In the genomic region with DNA sequence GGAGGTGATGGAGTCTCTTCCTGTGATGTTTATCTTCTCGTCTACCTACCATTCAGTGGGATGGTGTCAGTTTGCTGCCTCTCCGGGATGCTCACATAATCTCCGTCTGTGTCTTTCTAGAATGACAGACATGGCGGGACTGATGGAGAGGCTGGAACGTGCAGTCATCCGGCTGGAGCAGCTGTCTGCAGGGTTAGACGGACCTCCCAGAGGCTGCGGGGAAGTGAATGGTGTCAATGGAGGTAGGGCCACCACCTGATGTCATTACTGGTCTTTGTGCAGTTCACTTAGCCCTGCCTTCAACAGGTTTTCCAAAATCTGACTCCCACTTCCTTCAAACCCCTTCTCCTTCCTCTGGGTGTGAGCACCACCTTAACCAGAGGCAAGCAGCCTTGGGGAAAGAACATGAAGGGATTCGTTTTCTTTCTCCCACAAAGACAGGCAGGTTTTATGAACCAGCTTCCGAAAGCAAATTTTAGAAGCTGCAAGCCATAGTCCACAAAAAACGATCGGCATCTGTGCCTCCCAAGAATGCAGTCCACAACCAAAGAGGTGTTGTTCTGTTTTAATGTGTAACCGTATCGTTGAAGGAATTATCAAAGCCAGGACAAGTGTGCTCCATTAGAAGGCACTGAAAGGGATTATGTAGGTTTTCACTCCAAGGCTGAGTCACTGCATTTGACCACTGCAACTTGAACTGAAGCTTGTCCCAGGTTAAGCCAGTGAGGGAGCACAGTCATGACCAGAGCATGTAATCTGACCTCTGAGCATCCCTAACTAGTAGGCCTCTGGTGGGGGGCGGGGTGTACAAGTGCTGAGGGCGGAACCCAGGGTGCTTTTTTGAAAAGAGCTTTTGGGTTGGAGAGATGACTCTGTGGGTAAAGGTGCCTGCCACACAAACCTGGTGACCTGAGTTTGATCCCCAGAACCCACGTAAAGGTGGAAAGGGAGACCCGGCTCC, we compare ENCODE assay signal across 30 mouse cellular contexts. TPM values are rescaled to one million over a fixed set of nuclear protein-coding genes. Genes with fewer than 3 reads are reported as not detected.
DNase-seq lines count a peak whose midpoint lies in the region; ATAC-seq and TF ChIP-seq lines count a peak whose summit lies in the region.
"Had no signal": no experiment of that assay in that cellular context is flagged by ENCODE, and none has a peak within 500 bp of the region (broad histone marks: within the 10 kb centered on the region; RNA-seq: fewer than 3 reads in every experiment).

No protein-coding gene starts in this region.

- WGBS in heart, adult 2 months: 91% methylated on average over 18 of the region's 18 CpGs
- 79% methylated on average over 18 of the region's 18 CpGs for WGBS in heart, embryonic 15.5 days
- 81% methylated on average over 18 of the region's 18 CpGs for WGBS in limb, embryonic 14.5 days

- TF ChIP-seq EP300 in heart, adult 2 months (IDR thresholded peaks at IDR 0.05; ENCODE audit: insufficient read depth, low read depth, low read length): no peak

- peak overlapping the region; percentile 15 for H3K27ac ChIP-seq in heart, adult 2 months
- peak overlapping the region; percentile 93 for H3K27ac ChIP-seq in heart, embryonic 15.5 days
- no peak overlapping the region for H3K27ac ChIP-seq in limb, embryonic 14.5 days (replicated peaks; ENCODE audit: low read depth, low read length)
- H3K27ac ChIP-seq in layer of hippocampus, adult 2 months: no peak overlapping the region
- H3K27ac ChIP-seq: embryonic facial prominence, embryonic 10.5 days; embryonic facial prominence, embryonic 15.5 days; forebrain, embryonic 12.5 days; hindbrain, embryonic 12.5 days; hindbrain, postnatal 0 days; intestine, embryonic 15.5 days; liver, embryonic 15.5 days; midbrain, embryonic 10.5 days; neural tube, embryonic 12.5 days had no signal

- no peak for ATAC-seq in heart, embryonic 15.5 days (replicated peaks; ENCODE audit: insufficient number of reproducible peaks, insufficient read depth, low FRiP score, low read depth)
- 0 out of 2 replicates have a peak, but pooled peaks have one; percentile 30 for ATAC-seq in limb, embryonic 14.5 days (ENCODE audit: low FRiP score, low read depth)
- ATAC-seq: hindbrain, postnatal 0 days; intestine, embryonic 15.5 days; midbrain, embryonic 16.5 days had no signal

- no peak for TF ChIP-seq CTCF in heart, adult 2 months (IDR thresholded peaks at IDR 0.05)
- TF ChIP-seq CTCF in layer of hippocampus, adult 2 months (conservative IDR thresholded peaks at IDR 0.05): no peak

- H3K4me1 ChIP-seq in heart, adult 2 months (ENCODE audit: control insufficient read depth, insufficient read depth, low read length): peaks cover 7% of the 10 kb centered on the region
- H3K4me1 ChIP-seq in heart, embryonic 15.5 days (replicated peaks): peaks cover 53% of the 10 kb centered on the region
- H3K4me1 ChIP-seq in limb, embryonic 14.5 days (ENCODE audit: control insufficient read depth, insufficient read depth, low read length): no peaks in the 10 kb centered on the region
- H3K4me1 ChIP-seq: intestine, embryonic 15.5 days; liver, embryonic 15.5 days; neural tube, embryonic 12.5 days had no signal

- no peaks in the 10 kb centered on the region for H3K79me2 ChIP-seq in heart, adult 2 months (replicated peaks; ENCODE audit: control insufficient read depth, insufficient read depth, low read length)

- H3K4me2 ChIP-seq in heart, embryonic 15.5 days: no peak overlapping the region
- H3K4me2 ChIP-seq in limb, embryonic 14.5 days (replicated peaks; ENCODE audit: low read depth, low read length, severe bottlenecking): no peak overlapping the region
- H3K4me2 ChIP-seq: embryonic facial prominence, embryonic 15.5 days; forebrain, embryonic 12.5 days; hindbrain, embryonic 12.5 days; intestine, embryonic 15.5 days; liver, embryonic 15.5 days; lung, embryonic 14.5 days; neural tube, embryonic 12.5 days had no signal

- DNase-seq in heart, adult 2 months: no peak
- DNase-seq in heart, postnatal 36 days: no peak
- no peak for DNase-seq in heart, postnatal 25 days (ENCODE audit: low spot score)
- peak; percentile 29 for DNase-seq in ZHBTc4 (ENCODE audit: low read depth, low spot score)
- no peak for DNase-seq in limb, embryonic 14.5 days (ENCODE audit: low spot score)
- no peak for DNase-seq in layer of hippocampus, adult 2 months (ENCODE audit: low spot score in 2 of 2)
- DNase-seq in urinary bladder, postnatal 14 days (ENCODE audit: low spot score): no peak
- DNase-seq: adrenal gland, postnatal 10 days; cerebellum, adult 8-10 months; cerebellum, postnatal 25 days; kidney, adult 2 months; kidney, postnatal 36 days; lung, embryonic 14.5 days; lung, postnatal 14 days; right cerebral cortex, adult 18-20 months; thymus, postnatal 4 days had no signal

- H3K4me3 ChIP-seq in heart, adult 2 months: no peak overlapping the region
- no peak overlapping the region for H3K4me3 ChIP-seq in heart, embryonic 15.5 days
- no peak overlapping the region for H3K4me3 ChIP-seq in limb, embryonic 14.5 days (replicated peaks; ENCODE audit: low read length)
- no peak overlapping the region for H3K4me3 ChIP-seq in layer of hippocampus, adult 2 months
- H3K4me3 ChIP-seq: embryonic facial prominence, embryonic 10.5 days; embryonic facial prominence, embryonic 15.5 days; forebrain, embryonic 12.5 days; hindbrain, embryonic 12.5 days; intestine, embryonic 15.5 days; liver, embryonic 15.5 days; midbrain, embryonic 10.5 days; neural tube, embryonic 12.5 days had no signal

- H3K36me3 ChIP-seq in heart, adult 2 months (ENCODE audit: control insufficient read depth, insufficient read depth, low read length): peaks cover 5% of the 10 kb centered on the region; the same call in 1 of the 2 replicates
- H3K36me3 ChIP-seq in heart, embryonic 15.5 days: peaks cover 6% of the 10 kb centered on the region
- H3K36me3 ChIP-seq in limb, embryonic 14.5 days (ENCODE audit: control insufficient read depth, insufficient read depth, low read length): no peaks in the 10 kb centered on the region
- H3K36me3 ChIP-seq: embryonic facial prominence, embryonic 10.5 days; embryonic facial prominence, embryonic 15.5 days; forebrain, embryonic 12.5 days; hindbrain, embryonic 12.5 days; intestine, embryonic 15.5 days; liver, embryonic 15.5 days; neural tube, embryonic 12.5 days had no signal

- H3K27me3 ChIP-seq in heart, adult 2 months (ENCODE audit: control insufficient read depth, insufficient read depth, low read length): no peaks in the 10 kb centered on the region
- no peaks in the 10 kb centered on the region for H3K27me3 ChIP-seq in heart, embryonic 15.5 days
- H3K27me3 ChIP-seq in limb, embryonic 14.5 days (ENCODE audit: control insufficient read depth, insufficient read depth, low read length): no peaks in the 10 kb centered on the region
- H3K27me3 ChIP-seq: CH12.LX; embryonic facial prominence, embryonic 15.5 days; hindbrain, embryonic 12.5 days; intestine, embryonic 15.5 days; liver, embryonic 15.5 days; neural tube, embryonic 12.5 days had no signal

- H3K9me3 ChIP-seq in heart, embryonic 15.5 days (replicated peaks): no peaks in the 10 kb centered on the region
- H3K9me3 ChIP-seq in limb, embryonic 14.5 days (ENCODE audit: control insufficient read depth, low read length): no peaks in the 10 kb centered on the region
- H3K9me3 ChIP-seq: embryonic facial prominence, embryonic 10.5 days; embryonic facial prominence, embryonic 15.5 days; forebrain, embryonic 12.5 days; hindbrain, embryonic 12.5 days; intestine, embryonic 15.5 days; liver, embryonic 15.5 days; midbrain, embryonic 10.5 days; neural tube, embryonic 12.5 days had no signal

- H3K9ac ChIP-seq in heart, adult 2 months (ENCODE audit: low read depth, low read length): no peak overlapping the region
- no peak overlapping the region for H3K9ac ChIP-seq in heart, embryonic 15.5 days
- no peak overlapping the region for H3K9ac ChIP-seq in limb, embryonic 14.5 days (ENCODE audit: low read depth, low read length, severe bottlenecking)
- H3K9ac ChIP-seq: embryonic facial prominence, embryonic 15.5 days; forebrain, embryonic 12.5 days; hindbrain, embryonic 12.5 days; intestine, embryonic 15.5 days; liver, embryonic 15.5 days; lung, embryonic 14.5 days; neural tube, embryonic 12.5 days had no signal

- TF ChIP-seq POLR2A in heart, adult 2 months (IDR thresholded peaks at IDR 0.05; ENCODE audit: insufficient read depth, low read depth, low read length): no peak
- TF ChIP-seq POLR2A in limb, embryonic 14.5 days (IDR thresholded peaks at IDR 0.05; ENCODE audit: borderline replicate concordance, extremely low read depth, insufficient read depth, insufficient read length): no peak

- intact Hi-C loops in heart, adult 2 months (cut with DNase I): no loop called here
- intact Hi-C loops in heart, postnatal 36 days (cut with DNase I): no loop called here
- intact Hi-C loops in heart, postnatal 25 days (cut with DNase I): no loop called here

RNA-seq across cellular contexts. Expression of a gene that starts 23.9 kb away (rescaled TPM):
- total RNA-seq in heart, adult 2 months (2021): 100 to 1,000 TPM; 135 to 147 TPM
- 115 and 143 TPM in 2 replicates for polyA plus RNA-seq in heart, adult 2 months (2012; rRNA removed)
- 100 to 1,000 TPM; 141 to 147 TPM for total RNA-seq in heart, postnatal 36 days (2021)
- polyA plus RNA-seq in heart, embryonic 15.5 days (2015; fragmentation: Nextera tagmentation; extraction: Ambion mirVana): 139 and 172 TPM in 2 replicates
- total RNA-seq in heart, postnatal 25 days (2021): 100 to 1,000 TPM; 133 to 155 TPM
- polyA plus RNA-seq in limb, embryonic 14.5 days (2012; rRNA removed): 27.6 and 30.9 TPM in 2 replicates
- 15.4 and 22.1 TPM in 2 replicates for polyA plus RNA-seq in limb, embryonic 14.5 days (2014; fragmentation: Nextera tagmentation; extraction: Ambion mirVana)
- total RNA-seq in layer of hippocampus, adult 2 months (2021): 100 to 1,000 TPM; 216 to 220 TPM
- total RNA-seq: granulocyte monocyte progenitor cell, adult 5-6 weeks had no signal
- polyA plus RNA-seq: liver, adult 2 months had no signal

Comparison
In these comparisons a context has a peak if more than half of its experiments do, and no peak if none do; other contexts are left out.
1. H3K27ac ChIP-seq: peak in heart, adult 2 months (single experiment) and heart, embryonic 15.5 days (single experiment); none in limb, embryonic 14.5 days (single experiment) and layer of hippocampus, adult 2 months (single experiment).